Mouse (Mus musculus): ENCODE measurements around the gene Tiam1. TPM values are rescaled to one million over a fixed set of nuclear protein-coding genes. Genes with fewer than 3 reads are reported as not detected.

The Tiam1 gene
- total RNA-seq, 2 experiments from 2014 or later, result 14.7 to 18.2 TPM

GRCm38 (mm10) chr16:89906909-89907308 lies 236.7 kb downstream of the Tiam1 start:
- DNase-seq, result no peak

- no peak for DNase-seq
These were observed 237.8 kb downstream of the Tiam1 start for GRCm38 (mm10) chr16:89905730-89906305.

- DNase-seq, result no peak
These were observed 239.4 kb downstream of the Tiam1 start for GRCm38 (mm10) chr16:89904121-89904520.

- no peak for DNase-seq
These were observed 240.8 kb downstream of the Tiam1 start for GRCm38 (mm10) chr16:89902578-89903304.

GRCm38 (mm10) chr16:89900681-89901080 lies 242.9 kb downstream of the Tiam1 start:
- no peak for DNase-seq

GRCm38 (mm10) chr16:89899192-89899591 lies 244.4 kb downstream of the Tiam1 start:
- DNase-seq, result no peak

GRCm38 (mm10) chr16:89898299-89898625 lies 245.3 kb downstream of the Tiam1 start:
- no peak for DNase-seq

GRCm38 (mm10) chr16:89897547-89898298 lies 245.8 kb downstream of the Tiam1 start:
- DNase-seq, result no peak

GRCm38 (mm10) chr16:89896885-89897546 lies 246.6 kb downstream of the Tiam1 start:
- no peak for DNase-seq

- DNase-seq, result no peak
These were observed 247.2 kb downstream of the Tiam1 start for GRCm38 (mm10) chr16:89896392-89896791.

- DNase-seq, result no peak
These were observed 248.3 kb downstream of the Tiam1 start for GRCm38 (mm10) chr16:89895283-89895682.

- DNase-seq, result no peak
These were observed 248.8 kb downstream of the Tiam1 start for GRCm38 (mm10) chr16:89894816-89895215.

- no peak for DNase-seq
These were observed 252.9 kb downstream of the Tiam1 start for GRCm38 (mm10) chr16:89890515-89891189.

- no peak for DNase-seq
These were observed 253.6 kb downstream of the Tiam1 start for GRCm38 (mm10) chr16:89889890-89890462.

GRCm38 (mm10) chr16:89886561-89886960 lies 257.0 kb downstream of the Tiam1 start:
- DNase-seq, result no peak

GRCm38 (mm10) chr16:89885661-89886060 lies 257.9 kb downstream of the Tiam1 start:
- no peak for DNase-seq

- no peak for DNase-seq
These were observed 259.7 kb downstream of the Tiam1 start for GRCm38 (mm10) chr16:89883897-89884296.

- DNase-seq, result no peak
These were observed 260.9 kb downstream of the Tiam1 start for GRCm38 (mm10) chr16:89882477-89883234.

GRCm38 (mm10) chr16:89877206-89877605 lies 266.4 kb downstream of the Tiam1 start:
- no peak for DNase-seq

- no peak for DNase-seq
These were observed 267.5 kb downstream of the Tiam1 start for GRCm38 (mm10) chr16:89876079-89876478.

- no peak for DNase-seq
These were observed 269.4 kb downstream of the Tiam1 start for GRCm38 (mm10) chr16:89874012-89874704.
